Mouse (Mus musculus): Measurements from ENCODE around the gene Lmtk3.

Lmtk3 gene

GRCm38 (mm10) chr7:45783511-45784091, at the start of gene Lmtk3:
Gene Lmtk3, plus strand, starts transcription at chr7:45783738.
- peak; percentile 90 for DNase-seq

GRCm38 (mm10) chr7:45739162-45739763, 44.3 kb upstream of the Lmtk3 start:
- DNase-seq: peak; percentile 92 to 94

GRCm38 (mm10) chr7:45739820-45740219, 43.7 kb upstream of the Lmtk3 start:
- no peak for DNase-seq

- no peak for DNase-seq
Measured at GRCm38 (mm10) chr7:45741308-45741707, 42.2 kb upstream of the Lmtk3 start.

- no peak for DNase-seq
Measured at GRCm38 (mm10) chr7:45741777-45742176, 41.8 kb upstream of the Lmtk3 start.

GRCm38 (mm10) chr7:45742338-45742737, 41.2 kb upstream of the Lmtk3 start:
- peak; percentile 53 to 80 for DNase-seq

- peak; percentile 85 to 97 for DNase-seq
Measured at GRCm38 (mm10) chr7:45744387-45744786, 39.2 kb upstream of the Lmtk3 start.

GRCm38 (mm10) chr7:45746518-45746917, 37.0 kb upstream of the Lmtk3 start:
- no peak for DNase-seq

- DNase-seq: no peak
Measured at GRCm38 (mm10) chr7:45747450-45747849, 36.1 kb upstream of the Lmtk3 start.

- no peak for DNase-seq
Measured at GRCm38 (mm10) chr7:45748110-45748509, 35.4 kb upstream of the Lmtk3 start.

GRCm38 (mm10) chr7:45749401-45749800, 34.1 kb upstream of the Lmtk3 start:
- DNase-seq: no peak

- no peak for DNase-seq
Measured at GRCm38 (mm10) chr7:45750162-45750561, 33.4 kb upstream of the Lmtk3 start.

- no peak for DNase-seq
Measured at GRCm38 (mm10) chr7:45755703-45756102, 27.8 kb upstream of the Lmtk3 start.

- DNase-seq: no peak
Measured at GRCm38 (mm10) chr7:45759400-45759799, 24.1 kb upstream of the Lmtk3 start.

- no peak for DNase-seq
Measured at GRCm38 (mm10) chr7:45760151-45760550, 23.4 kb upstream of the Lmtk3 start.

GRCm38 (mm10) chr7:45765995-45766394, 17.5 kb upstream of the Lmtk3 start:
- DNase-seq: no peak

- no peak for DNase-seq
Measured at GRCm38 (mm10) chr7:45766764-45767163, 16.8 kb upstream of the Lmtk3 start.

- DNase-seq: no peak
Measured at GRCm38 (mm10) chr7:45767500-45767899, 16.0 kb upstream of the Lmtk3 start.

- no peak for DNase-seq
Measured at GRCm38 (mm10) chr7:45770427-45771082, 13.0 kb upstream of the Lmtk3 start.

- no peak for DNase-seq
Measured at GRCm38 (mm10) chr7:45771101-45771500, 12.4 kb upstream of the Lmtk3 start.

GRCm38 (mm10) chr7:45775237-45775636, 8.3 kb upstream of the Lmtk3 start:
- DNase-seq: no peak

GRCm38 (mm10) chr7:45779081-45779641, 4.4 kb upstream of the Lmtk3 start:
- DNase-seq: no peak

GRCm38 (mm10) chr7:45782271-45782670, 1.3 kb upstream of the Lmtk3 start:
- no peak for DNase-seq
